Mouse (Mus musculus): ENCODE measurements around the gene Mamstr.

GRCm38 (mm10) chr7:45618316-45618715 lies 21.5 kb upstream of the Mamstr start:
- no peak for TF ChIP-seq CTCF (IDR thresholded peaks at IDR 0.05; ENCODE audit: extremely low read depth, insufficient read depth, low read length)
- TF ChIP-seq POLR2A (IDR thresholded peaks at IDR 0.05; ENCODE audit: extremely low read depth, insufficient read depth, low read length) = no peak
